Mouse (Mus musculus) heart, postnatal 0 days (tissue): ENCODE results near the gene Vwa5b1. TPM values are rescaled to one million over a fixed set of nuclear protein-coding genes. Genes with fewer than 3 reads are reported as not detected.
A peak's percentile ranks its signal among the peaks of the same experiment; 100 is the strongest.

Experiments used
- ATAC-seq: fragments of 200-750 bp; cut with Nextera tagmentation; 2 replicates; pipeline ENCODE4 v1.8.0; 2017; ENCODE audit warnings: low read depth, moderate number of reproducible peaks, moderate library complexity; ENCODE audit not compliant: insufficient read depth
- DNase-seq: peaks from one replicate; pipeline ENCODE4 v3.0.0-alpha.2; 2016; ENCODE audit warnings: low spot score
- H3K27ac ChIP-seq: fragments of 300-500 bp; sonication (generic); 2 replicates; pipeline ENCODE4 v1.5.1; 2014; ENCODE audit warnings: low read depth, mild to moderate bottlenecking
- H3K27me3 ChIP-seq: fragments of 300-500 bp; sonication (generic); 2 replicates; pipeline ENCODE4 v1.6.1; 2014; ENCODE audit warnings: low read length, mixed read lengths; ENCODE audit not compliant: control insufficient read depth, insufficient read depth
- H3K36me3 ChIP-seq: fragments of 300-500 bp; sonication (generic); replicated peaks from 2 replicates; pipeline ENCODE4 v1.6.1; 2014; ENCODE audit warnings: low read length, mixed read lengths; ENCODE audit not compliant: control insufficient read depth, insufficient read depth
- H3K4me1 ChIP-seq: fragments of 300-500 bp; sonication (generic); 2 replicates; pipeline ENCODE4 v1.6.1; 2014; ENCODE audit warnings: antibody characterized with exemption; ENCODE audit not compliant: control insufficient read depth, insufficient read depth
- H3K4me2 ChIP-seq: fragments of 300-500 bp; sonication (generic); 2 replicates; pipeline ENCODE4 v1.6.1; 2014; ENCODE audit warnings: low read depth, mild to moderate bottlenecking, low read length, moderate library complexity
- H3K4me3 ChIP-seq: fragments of 300-500 bp; sonication (generic); 2 replicates; pipeline ENCODE4 v1.5.1; 2014; ENCODE audit warnings: low read depth, low read length
- H3K9ac ChIP-seq: fragments of 300-500 bp; sonication (generic); replicated peaks from 2 replicates; pipeline ENCODE4 v1.6.1; 2014; ENCODE audit warnings: low read depth, low read length, mixed read lengths
- H3K9me3 ChIP-seq: fragments of 300-500 bp; sonication (generic); replicated peaks from 2 replicates; pipeline ENCODE4 v1.6.1; 2016; ENCODE audit warnings: low read length; ENCODE audit not compliant: control insufficient read depth
- CTCF ChIP-seq: IDR thresholded peaks from 2 replicates; pipeline ENCODE4 v1.5.1; 2016; ENCODE audit warnings: antibody characterized with exemption, control low read depth, low read depth
- EP300 ChIP-seq: IDR thresholded peaks from 2 replicates; pipeline ENCODE4 v1.6.1; 2016; ENCODE audit warnings: antibody characterized with exemption, low read depth
- WGBS: fragments of 180-500 bp; shearing (Covaris S2); extraction: QIAGEN DNeasy Blood & Tissue Kit; methylation state at CpG from one replicate; pipeline ENCODE4 v1.1.7; 2014; 5-methylcytosine and 5-hydroxymethylcytosine counted together
- polyA plus RNA-seq: library from polyadenylated mRNA; unstranded; fragments of >200 nt; fragmentation: Nextera tagmentation; extraction: Ambion mirVana; gene quantifications from 2 replicates; pipeline ENCODE4 v1.2.1, GENCODE M21; 2015
- total RNA-seq: library from RNA; depleted of rRNA; stranded (reverse); fragments of >200 nt; gene quantifications from 2 replicates; pipeline ENCODE4 v1.2.3, GENCODE M21; 2014; ENCODE audit warnings: low replicate concordance

Vwa5b1 gene
- total and polyA plus RNA-seq, 2 experiments from 2014 or later, result not detected

DNA sequence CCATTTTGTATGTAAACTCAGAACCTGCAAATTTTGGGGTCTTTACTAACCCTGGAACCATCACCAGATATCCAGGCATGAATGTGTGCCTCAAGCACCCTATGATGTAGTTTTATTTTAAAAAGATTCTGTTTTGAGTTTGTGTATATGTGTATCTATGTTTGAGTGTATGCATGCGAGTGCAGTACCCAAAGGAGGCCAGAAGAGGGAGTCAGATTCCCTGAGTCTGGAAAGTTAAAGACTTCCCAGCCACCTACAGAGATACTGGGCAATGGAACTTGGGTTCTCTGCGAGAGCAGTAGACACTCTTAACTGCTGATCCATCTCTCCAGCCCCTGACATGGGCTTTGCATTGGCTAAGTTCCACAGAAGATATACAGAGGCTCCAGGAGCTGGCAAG, 101.8 kb downstream of the Vwa5b1 start:
- DNase-seq (no peak), ATAC-seq (no peak)
- Histone ChIP-seq H3K4me2 (no peak overlapping the region), H3K9me3 (0 out of 2 replicates have a peak, but pooled peaks cover 5% of the 10 kb centered on the region), H3K4me1 (no peaks in the 10 kb centered on the region), H3K27ac (no peak overlapping the region), H3K9ac (no peak overlapping the region), H3K36me3 (no peaks in the 10 kb centered on the region), H3K27me3 (no peaks in the 10 kb centered on the region), H3K4me3 (no peak overlapping the region)
- 74% methylated on average over 2 of the region's 2 CpGs for WGBS
- TF ChIP-seq EP300, result no peak
- TF ChIP-seq CTCF, result no peak

DNA sequence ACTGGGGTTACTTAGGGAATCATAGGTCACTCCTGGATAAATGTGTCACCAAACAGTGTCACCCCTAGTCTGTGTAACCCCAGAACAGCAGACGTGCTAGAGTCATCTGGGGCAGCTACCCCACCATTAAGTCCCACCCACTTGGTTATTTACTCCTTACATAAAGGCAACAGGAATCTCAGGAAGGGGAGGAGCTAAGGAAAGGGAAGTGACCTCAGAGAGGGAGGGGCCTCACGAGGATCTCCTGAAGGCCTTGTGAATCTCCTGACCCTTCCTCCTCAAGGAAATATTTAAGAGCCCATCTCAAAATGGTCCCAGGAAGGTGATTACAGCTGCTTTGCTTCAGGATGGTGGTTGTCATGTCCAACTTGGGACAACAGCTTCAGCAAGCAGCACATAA, 103.9 kb downstream of the Vwa5b1 start:
- Histone ChIP-seq H3K9me3 (0 out of 2 replicates have a peak, but pooled peaks cover 5% of the 10 kb centered on the region), H3K27ac (no peak overlapping the region), H3K4me1 (no peaks in the 10 kb centered on the region), H3K36me3 (no peaks in the 10 kb centered on the region), H3K9ac (no peak overlapping the region), H3K27me3 (0 out of 2 replicates have a peak, but pooled peaks cover 5% of the 10 kb centered on the region), H3K4me3 (no peak overlapping the region), H3K4me2 (no peak overlapping the region)
- DNase-seq, result no peak
- no peak for ATAC-seq
- TF ChIP-seq EP300 (no peak), CTCF (no peak)
- WGBS, result 67% methylated on average over 2 of the region's 2 CpGs

DNA sequence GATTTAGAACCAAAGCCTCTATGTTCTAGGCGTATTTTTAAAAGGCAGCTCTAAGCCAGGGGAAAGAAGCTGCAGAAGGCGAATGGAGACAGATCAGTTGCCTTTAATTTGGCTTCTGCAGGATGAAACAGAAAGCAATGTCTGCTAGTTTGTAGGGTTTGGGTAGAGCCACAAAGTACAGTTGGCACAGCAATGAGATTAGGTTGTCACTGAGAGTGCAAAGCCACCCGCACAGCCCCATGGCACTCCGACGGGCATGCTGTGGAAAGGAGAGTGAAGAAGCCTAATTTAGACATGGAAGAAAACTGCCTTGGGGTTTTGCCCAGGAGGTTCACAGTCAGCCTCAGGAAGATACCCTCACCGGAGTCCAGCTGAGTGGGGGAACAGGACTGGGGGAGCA, 105.7 kb downstream of the Vwa5b1 start:
- Histone ChIP-seq H3K27me3 (0 out of 2 replicates have a peak, but pooled peaks cover 5% of the 10 kb centered on the region), H3K36me3 (no peaks in the 10 kb centered on the region), H3K9ac (no peak overlapping the region), H3K4me3 (no peak overlapping the region), H3K4me2 (no peak overlapping the region), H3K4me1 (no peaks in the 10 kb centered on the region), H3K9me3 (0 out of 2 replicates have a peak, but pooled peaks cover 5% of the 10 kb centered on the region), H3K27ac (no peak overlapping the region)
- no peak for TF ChIP-seq CTCF
- TF ChIP-seq EP300, result no peak
- ATAC-seq (no peak), DNase-seq (no peak)
- WGBS, result 81% methylated on average over 6 of the region's 6 CpGs

DNA sequence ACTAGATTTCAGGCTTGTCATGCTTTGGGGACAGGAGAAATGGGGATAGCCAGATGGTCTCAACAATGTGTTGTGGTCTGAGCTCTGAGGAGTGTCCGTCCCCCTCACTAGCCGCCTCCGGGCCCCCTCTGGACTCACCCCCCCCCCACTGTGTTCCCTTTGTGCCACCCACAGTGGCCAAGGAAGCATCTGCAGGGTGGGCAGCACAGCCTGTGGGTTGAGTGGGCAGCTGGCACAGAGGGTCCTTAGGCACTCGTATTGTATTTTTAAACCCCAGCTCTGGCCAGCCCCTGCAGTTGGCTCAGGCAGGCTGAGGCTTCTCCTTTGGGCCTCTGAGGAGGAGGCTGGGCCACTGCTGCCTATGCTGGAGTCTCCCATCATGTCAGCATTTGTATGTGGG, 110.0 kb downstream of the Vwa5b1 start:
- DNase-seq (no peak), ATAC-seq (no peak)
- TF ChIP-seq CTCF (no peak), EP300 (no peak)
- Histone ChIP-seq H3K4me3 (no peak overlapping the region), H3K4me1 (no peaks in the 10 kb centered on the region), H3K27ac (no peak overlapping the region), H3K27me3 (0 out of 2 replicates have a peak, but pooled peaks cover 5% of the 10 kb centered on the region), H3K9ac (no peak overlapping the region), H3K4me2 (no peak overlapping the region), H3K36me3 (no peaks in the 10 kb centered on the region), H3K9me3 (no peaks in the 10 kb centered on the region)
- 81% methylated on average over 4 of the region's 4 CpGs for WGBS

DNA sequence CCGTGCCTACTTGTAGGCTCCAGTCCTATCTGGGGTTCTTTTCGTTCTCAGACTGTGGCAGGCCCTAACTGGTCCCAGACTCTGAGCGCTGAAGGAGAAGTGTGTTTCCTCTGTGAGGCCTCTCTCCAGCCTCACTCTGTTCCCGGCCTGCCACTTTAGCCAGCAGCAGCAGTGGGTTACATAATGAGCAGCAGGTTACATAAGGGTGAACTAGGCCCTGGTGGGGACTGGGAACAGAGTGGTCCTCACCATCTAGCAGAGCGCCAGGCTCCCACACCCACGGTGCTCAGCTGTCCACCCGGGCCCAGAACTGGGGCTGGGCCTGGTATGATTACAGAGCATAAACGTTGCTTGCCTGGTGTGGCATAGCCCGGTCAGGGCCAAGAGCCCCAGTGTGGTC, 110.9 kb downstream of the Vwa5b1 start:
- H3K27ac ChIP-seq, result no peak overlapping the region
- no peak for TF ChIP-seq EP300
- TF ChIP-seq CTCF, result no peak
- no peak overlapping the region for H3K9ac ChIP-seq
- no peaks in the 10 kb centered on the region for H3K9me3 ChIP-seq
- H3K36me3 ChIP-seq, result no peaks in the 10 kb centered on the region
- no peak overlapping the region for H3K4me3 ChIP-seq
- no peaks in the 10 kb centered on the region for H3K4me1 ChIP-seq
- ATAC-seq (no peak), DNase-seq (no peak)
- 73% methylated on average over 9 of the region's 9 CpGs for WGBS
- H3K27me3 ChIP-seq, result 0 out of 2 replicates have a peak, but pooled peaks cover 5% of the 10 kb centered on the region
- H3K4me2 ChIP-seq, result no peak overlapping the region

DNA sequence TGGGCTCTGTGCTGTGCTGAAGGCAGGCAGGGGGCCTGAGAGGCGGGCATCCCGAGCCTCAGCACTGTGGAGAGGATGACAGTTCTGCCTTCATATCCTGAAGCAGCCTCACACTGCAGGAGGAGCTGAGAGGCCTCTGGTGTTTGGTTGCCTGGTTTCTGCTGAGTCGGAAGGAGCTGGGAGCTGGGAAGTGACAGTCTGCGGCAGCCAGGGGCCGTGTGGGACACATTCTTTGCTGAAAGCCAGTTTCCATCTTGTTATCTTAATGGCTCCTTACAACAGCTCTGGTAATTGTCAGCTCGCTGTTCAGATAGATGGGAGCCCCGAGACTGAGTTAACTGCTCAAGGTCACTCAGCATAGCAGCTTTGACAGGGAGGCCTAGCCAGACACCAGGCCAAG, 111.9 kb downstream of the Vwa5b1 start:
- Histone ChIP-seq H3K4me1 (no peaks in the 10 kb centered on the region), H3K36me3 (no peaks in the 10 kb centered on the region), H3K4me2 (no peak overlapping the region), H3K9me3 (no peaks in the 10 kb centered on the region), H3K27ac (no peak overlapping the region), H3K4me3 (no peak overlapping the region), H3K27me3 (0 out of 2 replicates have a peak, but pooled peaks cover 8% of the 10 kb centered on the region), H3K9ac (no peak overlapping the region)
- WGBS, result 6% methylated on average over 7 of the region's 7 CpGs
- TF ChIP-seq CTCF (no peak; the same call in none of the 2 replicates), EP300 (no peak)
- ATAC-seq (peak; percentile 31; the same call in 1 of the 2 replicates), DNase-seq (peak; percentile 35)
